Mouse (Mus musculus) G1E (cell line): ENCODE measurements around the gene 5730522E02Rik.

Source experiments
- CTCF ChIP-seq: IDR thresholded peaks from 2 replicates; pipeline ENCODE4 v1.5.1; 2012; ENCODE audit warnings: low read depth, low read length, inconsistent platforms, mixed read lengths
- GATA2 ChIP-seq: IDR thresholded peaks from 2 replicates; pipeline ENCODE4 v1.6.1; 2012; ENCODE audit warnings: low read depth, low read length, inconsistent platforms, borderline replicate concordance

GRCm38 (mm10) chr11:25590215-25590614 is 620.3 kb downstream of the 5730522E02Rik start:
- no peak for TF ChIP-seq CTCF
- TF ChIP-seq GATA2, result no peak
